Mouse (Mus musculus) hindbrain, postnatal 0 days (tissue): Measurements from ENCODE around the gene Tmem114. TPM values are rescaled to one million over a fixed set of nuclear protein-coding genes. Genes with fewer than 3 reads are reported as not detected.

Experiments
- ATAC-seq: fragments of 200-750 bp; cut with Nextera tagmentation; 2 replicates; pipeline ENCODE4 v1.8.0; 2017; ENCODE audit warnings: mild to moderate bottlenecking, moderate TSS enrichment, moderate library complexity
- DNase-seq: peaks from one replicate; pipeline ENCODE4 v3.0.0-alpha.2; 2015; ENCODE audit warnings: low spot score
- H3K27ac ChIP-seq: fragments of 300-500 bp; sonication (generic); 2 replicates; pipeline ENCODE4 v1.5.1; 2014; ENCODE audit warnings: mild to moderate bottlenecking
- H3K27me3 ChIP-seq: fragments of 300-500 bp; sonication (generic); 2 replicates; pipeline ENCODE4 v1.6.1; 2014; ENCODE audit warnings: low read length, mixed read lengths; ENCODE audit not compliant: insufficient read depth
- H3K36me3 ChIP-seq: fragments of 300-500 bp; sonication (generic); 2 replicates; pipeline ENCODE4 v1.6.1; 2014; ENCODE audit warnings: low read length, mixed read lengths; ENCODE audit not compliant: insufficient read depth
- H3K4me1 ChIP-seq: fragments of 300-500 bp; sonication (generic); 2 replicates; pipeline ENCODE4 v1.6.1; 2014; ENCODE audit warnings: antibody characterized with exemption, low read length, mixed read lengths; ENCODE audit not compliant: insufficient read depth
- H3K4me2 ChIP-seq: fragments of 300-500 bp; sonication (generic); 2 replicates; pipeline ENCODE4 v1.6.1; 2014; ENCODE audit warnings: low read depth, mild to moderate bottlenecking, low read length, moderate library complexity, mixed read lengths
- H3K4me3 ChIP-seq: fragments of 300-500 bp; sonication (generic); 2 replicates; pipeline ENCODE4 v1.5.1; 2014; ENCODE audit warnings: low read length
- H3K9ac ChIP-seq: fragments of 300-500 bp; sonication (generic); replicated peaks from 2 replicates; pipeline ENCODE4 v1.6.1; 2014; ENCODE audit warnings: mild to moderate bottlenecking, low read length, moderate library complexity, mixed read lengths
- H3K9me3 ChIP-seq: fragments of 300-500 bp; sonication (generic); 2 replicates; pipeline ENCODE4 v1.6.1; 2016; ENCODE audit warnings: low read length, mixed read lengths
- CTCF ChIP-seq: IDR thresholded peaks from 2 replicates; pipeline ENCODE4 v1.5.1; 2016; ENCODE audit warnings: antibody characterized with exemption, control low read depth, low read depth
- WGBS: fragments of 180-500 bp; shearing (Covaris S2); extraction: QIAGEN DNeasy Blood & Tissue Kit; methylation state at CpG from one replicate; pipeline ENCODE4 v1.1.7; 2014; 5-methylcytosine and 5-hydroxymethylcytosine counted together
- polyA plus RNA-seq: library from polyadenylated mRNA; unstranded; fragments of >200 nt; fragmentation: Nextera tagmentation; extraction: Ambion mirVana; gene quantifications from 2 replicates; pipeline ENCODE4 v1.2.1, GENCODE M21; 2015
- total RNA-seq: library from RNA; depleted of rRNA; stranded (reverse); fragments of >200 nt; gene quantifications from 2 replicates; pipeline ENCODE4 v1.2.3, GENCODE M21; 2014; rRNA removed

Tmem114 gene
- total RNA-seq (1.2 and 3.4 TPM in 2 replicates), polyA plus RNA-seq (2.0 and 2.1 TPM in 2 replicates)

GRCm38 (mm10) chr16:8424971-8425330 lies at the start of gene Tmem114:
Gene Tmem114, minus strand, starts transcription at chr16:8425136.
- Histone ChIP-seq H3K4me2 (peak within 1 kb of the TSS; percentile 78), H3K27me3 (peaks cover 18% of the 10 kb centered on the region; the same call in 1 of the 2 replicates), H3K4me3 (peak within 1 kb of the TSS; percentile 40), H3K9me3 (no peaks in the 10 kb centered on the region), H3K9ac (peak within 1 kb of the TSS; percentile 41; the same call in 1 of the 2 replicates), H3K36me3 (no peaks in the 10 kb centered on the region), H3K4me1 (no peaks in the 10 kb centered on the region; the same call in 1 of the 2 replicates), H3K27ac (no peak within 1 kb of the TSS)
- WGBS, result 2% methylated on average over 16 of the region's 16 CpGs
- TF ChIP-seq CTCF, result no peak
- peak; percentile 47; the same call in 1 of the 2 replicates for ATAC-seq
- DNase-seq, result peak; percentile 46

- Histone ChIP-seq H3K4me3 (peak within 1 kb of the TSS; percentile 60), H3K4me1 (peaks cover 6% of the 10 kb centered on the region; the same call in 1 of the 2 replicates), H3K36me3 (no peaks in the 10 kb centered on the region), H3K4me2 (peak within 1 kb of the TSS; percentile 72), H3K27ac (peak within 1 kb of the TSS; percentile 73), H3K9me3 (no peaks in the 10 kb centered on the region), H3K9ac (peak within 1 kb of the TSS; percentile 65), H3K27me3 (no peaks in the 10 kb centered on the region)
- WGBS, result 0% methylated on average over 48 of the region's 48 CpGs
- ATAC-seq, result peak; percentile 98
- TF ChIP-seq CTCF, result peak; percentile 53
- peak; percentile 97 for DNase-seq
Observed at GRCm38 (mm10) chr16:8470603-8471481, 45.9 kb upstream of the Tmem114 start, which contains the start of gene Mettl22. Gene Mettl22, plus strand, starts transcription at chr16:8470788.

GRCm38 (mm10) chr16:8470132-8470531 lies 45.2 kb upstream of the Tmem114 start:
- peak; percentile 41; the same call in 1 of the 2 replicates for ATAC-seq

GRCm38 (mm10) chr16:8459098-8459497 lies 34.2 kb upstream of the Tmem114 start:
- H3K27ac ChIP-seq, result no peak overlapping the region
- no peaks in the 10 kb centered on the region for H3K36me3 ChIP-seq
- H3K4me3 ChIP-seq, result no peak overlapping the region
- no peaks in the 10 kb centered on the region for H3K9me3 ChIP-seq
- peak; percentile 95 for TF ChIP-seq CTCF
- H3K27me3 ChIP-seq, result no peaks in the 10 kb centered on the region
- peak; percentile 45; the same call in 1 of the 2 replicates for ATAC-seq
- peak; percentile 71 for DNase-seq
- WGBS, result 39% methylated on average over 6 of the region's 6 CpGs
- no peak overlapping the region for H3K9ac ChIP-seq
- H3K4me1 ChIP-seq, result no peaks in the 10 kb centered on the region
- H3K4me2 ChIP-seq, result no peak overlapping the region

More at GRCm38 (mm10) chr16:8470132-8470531, 45.2 kb upstream of the Tmem114 start:
- Histone ChIP-seq H3K4me2 (peak overlapping the region; percentile 72), H3K4me3 (peak overlapping the region; percentile 60), H3K4me1 (peaks cover 6% of the 10 kb centered on the region; the same call in 1 of the 2 replicates), H3K9ac (no peak overlapping the region), H3K27me3 (no peaks in the 10 kb centered on the region), H3K27ac (0 out of 2 replicates have a peak overlapping the region, but pooled peaks have one; percentile 73), H3K9me3 (no peaks in the 10 kb centered on the region), H3K36me3 (no peaks in the 10 kb centered on the region)
- 81% methylated on average over 2 of the region's 2 CpGs for WGBS
- no peak for DNase-seq
- no peak for TF ChIP-seq CTCF

- Histone ChIP-seq H3K27ac (no peak overlapping the region), H3K4me1 (no peaks in the 10 kb centered on the region), H3K9me3 (no peaks in the 10 kb centered on the region), H3K27me3 (no peaks in the 10 kb centered on the region), H3K9ac (no peak overlapping the region), H3K4me2 (no peak overlapping the region), H3K4me3 (no peak overlapping the region), H3K36me3 (no peaks in the 10 kb centered on the region)
- no peak for ATAC-seq
- 92% methylated on average over 4 of the region's 4 CpGs for WGBS
- no peak for DNase-seq
- TF ChIP-seq CTCF, result no peak
Observed at GRCm38 (mm10) chr16:8458391-8458790, 33.5 kb upstream of the Tmem114 start.

GRCm38 (mm10) chr16:8455221-8455620 lies 30.3 kb upstream of the Tmem114 start:
- no peak overlapping the region for H3K27ac ChIP-seq
- no peaks in the 10 kb centered on the region for H3K36me3 ChIP-seq
- DNase-seq, result no peak

More at GRCm38 (mm10) chr16:8455221-8455620, 30.3 kb upstream of the Tmem114 start:
- H3K4me1 ChIP-seq, result no peaks in the 10 kb centered on the region
- no peak for TF ChIP-seq CTCF
- H3K4me2 ChIP-seq, result no peak overlapping the region
- no peak overlapping the region for H3K9ac ChIP-seq
- H3K27me3 ChIP-seq, result no peaks in the 10 kb centered on the region
- H3K9me3 ChIP-seq, result no peaks in the 10 kb centered on the region
- 67% methylated on average over 2 of the region's 2 CpGs for WGBS
- no peak overlapping the region for H3K4me3 ChIP-seq
- ATAC-seq, result no peak
